Mouse (Mus musculus) kidney, adult 2 months (tissue): ENCODE measurements around the gene Tmem178b. TPM values are rescaled to one million over a fixed set of nuclear protein-coding genes. Genes with fewer than 3 reads are reported as not detected.

ENCODE experiments used
- DNase-seq: peaks from one replicate; pipeline ENCODE4 v3.0.0; 2021
- H3K27ac ChIP-seq: fragments of 200-500 bp; 2 replicates; pipeline ENCODE4 v1.5.1; 2012; ENCODE audit warnings: low read depth, low read length, control low read depth, inconsistent platforms; ENCODE audit not compliant: insufficient read depth
- H3K27me3 ChIP-seq: fragments of 200-500 bp; replicated peaks from 2 replicates; pipeline ENCODE4 v1.6.1; 2012; ENCODE audit warnings: mild to moderate bottlenecking, moderate library complexity, low read length, inconsistent platforms; ENCODE audit not compliant: control insufficient read depth, insufficient read depth
- H3K36me3 ChIP-seq: fragments of 200-500 bp; 2 replicates; pipeline ENCODE4 v1.6.1; 2012; ENCODE audit warnings: mild to moderate bottlenecking, moderate library complexity, low read length, inconsistent platforms; ENCODE audit not compliant: control insufficient read depth, insufficient read depth
- H3K4me1 ChIP-seq: fragments of 200-500 bp; 2 replicates; pipeline ENCODE4 v1.6.1; 2011; ENCODE audit warnings: low read length; ENCODE audit not compliant: control insufficient read depth, insufficient read depth
- H3K4me3 ChIP-seq: fragments of 200-500 bp; 2 replicates; pipeline ENCODE4 v1.5.1; 2011; ENCODE audit warnings: mild to moderate bottlenecking, low read depth, low read length, control low read depth; ENCODE audit not compliant: insufficient read depth
- CTCF ChIP-seq: fragments of 200-500 bp; conservative IDR thresholded peaks from 2 replicates; pipeline ENCODE4 v1.5.1; 2011; ENCODE audit warnings: low read depth, mild to moderate bottlenecking, control low read depth, low read length, moderate library complexity, mixed read lengths; ENCODE audit not compliant: insufficient read depth, insufficient read length
- POLR2A ChIP-seq: fragments of 200-500 bp; IDR thresholded peaks from one replicate; pipeline ENCODE4 v1.6.1; 2011; ENCODE audit warnings: low read depth, low read length, control low read depth
- WGBS: fragments of 180-500 bp; shearing (Covaris S2); methylation state at CpG from one replicate; pipeline ENCODE4 v1.1.7; 2018; 5-methylcytosine and 5-hydroxymethylcytosine counted together
- polyA plus RNA-seq: library from polyadenylated mRNA; depleted of rRNA; stranded (reverse); fragments of >200 nt; gene quantifications from 2 replicates; pipeline ENCODE4 v1.2.3, GENCODE M21; 2012

Tmem178b gene
- polyA plus RNA-seq, 1 experiment: 1.3 TPM

DNA sequence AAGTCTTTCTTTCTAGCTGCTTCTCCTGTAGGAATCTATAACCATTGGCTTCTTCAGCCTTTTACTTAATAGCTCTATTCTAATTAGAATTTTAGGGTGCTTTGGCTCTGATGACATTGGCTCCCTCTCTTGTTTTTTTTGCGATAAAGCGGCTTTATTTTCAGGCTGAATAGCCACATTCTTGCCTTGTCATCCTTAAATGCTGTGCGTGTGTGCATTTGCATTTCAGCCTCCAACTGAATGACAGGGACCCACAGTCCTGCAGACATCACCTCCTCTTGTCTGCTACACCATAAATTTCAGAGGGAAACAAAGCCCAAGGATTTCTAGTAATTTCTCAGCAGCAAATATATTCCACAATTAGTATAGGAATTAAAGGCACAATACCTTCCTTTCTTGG lies 23.4 kb downstream of the Tmem178b start:
- DNase-seq: no peak
- Histone ChIP-seq H3K4me3 (no peak overlapping the region), H3K4me1 (no peaks in the 10 kb centered on the region), H3K36me3 (no peaks in the 10 kb centered on the region), H3K27me3 (no peaks in the 10 kb centered on the region), H3K27ac (no peak overlapping the region)
- WGBS: 71% methylated on average over 3 of the region's 3 CpGs
- no peak for TF ChIP-seq CTCF
- TF ChIP-seq POLR2A: no peak

DNA sequence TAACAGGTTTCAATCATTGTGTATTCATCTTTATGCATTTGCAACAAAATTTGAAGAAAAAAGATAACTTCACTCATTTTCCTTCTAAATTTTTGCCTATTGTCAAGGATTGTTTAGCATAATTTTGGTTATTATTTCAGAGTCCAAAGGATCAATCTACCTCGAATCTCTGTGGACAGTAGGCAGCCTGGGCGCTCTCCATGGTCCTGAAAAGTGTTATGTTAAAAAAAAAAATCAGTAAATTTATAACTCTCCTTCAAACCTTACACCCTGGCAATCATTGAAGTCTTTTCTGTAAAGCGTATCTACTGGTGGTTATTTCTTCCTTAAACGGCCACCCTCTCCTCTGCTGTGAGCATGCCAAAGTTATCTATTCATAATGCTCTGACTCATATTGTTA lies 26.2 kb downstream of the Tmem178b start:
- H3K36me3 ChIP-seq: no peaks in the 10 kb centered on the region
- no peaks in the 10 kb centered on the region for H3K4me1 ChIP-seq
- 32% methylated on average over 4 of the region's 4 CpGs for WGBS
- DNase-seq: peak; percentile 28
- no peak overlapping the region for H3K27ac ChIP-seq
- no peaks in the 10 kb centered on the region for H3K27me3 ChIP-seq
- H3K4me3 ChIP-seq: no peak overlapping the region
- TF ChIP-seq POLR2A (no peak), CTCF (no peak)

DNA sequence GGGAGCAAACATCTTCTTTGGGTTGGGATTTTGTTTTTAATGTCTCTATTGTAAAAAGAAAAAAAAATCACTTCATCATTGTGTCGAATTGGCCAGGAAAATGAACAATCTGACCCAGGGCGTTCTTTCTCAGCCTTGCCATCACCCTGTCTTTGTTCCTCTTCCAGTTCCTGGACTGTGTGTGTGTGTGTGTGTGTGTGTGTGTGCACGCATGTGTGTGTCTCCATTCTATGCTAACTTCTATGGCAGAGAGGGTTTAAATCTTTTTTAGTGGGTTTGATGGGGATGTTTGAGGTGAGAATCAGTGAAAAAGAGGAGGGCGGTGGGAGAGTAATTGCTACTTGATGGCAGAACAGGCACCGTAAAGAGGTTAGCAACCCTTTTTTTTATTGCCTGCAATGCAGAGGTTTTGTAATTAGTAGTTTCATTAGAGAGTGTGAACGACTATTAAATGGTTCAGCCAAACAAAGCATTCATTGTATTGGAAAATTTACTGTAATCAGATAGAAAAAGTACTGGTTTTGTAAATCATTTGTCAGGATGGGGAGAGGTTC lies 30.2 kb downstream of the Tmem178b start:
- Histone ChIP-seq H3K27ac (no peak overlapping the region), H3K27me3 (no peaks in the 10 kb centered on the region), H3K4me1 (no peaks in the 10 kb centered on the region), H3K36me3 (no peaks in the 10 kb centered on the region), H3K4me3 (no peak overlapping the region)
- no peak for TF ChIP-seq CTCF
- no peak for TF ChIP-seq POLR2A
- DNase-seq: no peak
- WGBS: 30% methylated on average over 6 of the region's 6 CpGs

DNA sequence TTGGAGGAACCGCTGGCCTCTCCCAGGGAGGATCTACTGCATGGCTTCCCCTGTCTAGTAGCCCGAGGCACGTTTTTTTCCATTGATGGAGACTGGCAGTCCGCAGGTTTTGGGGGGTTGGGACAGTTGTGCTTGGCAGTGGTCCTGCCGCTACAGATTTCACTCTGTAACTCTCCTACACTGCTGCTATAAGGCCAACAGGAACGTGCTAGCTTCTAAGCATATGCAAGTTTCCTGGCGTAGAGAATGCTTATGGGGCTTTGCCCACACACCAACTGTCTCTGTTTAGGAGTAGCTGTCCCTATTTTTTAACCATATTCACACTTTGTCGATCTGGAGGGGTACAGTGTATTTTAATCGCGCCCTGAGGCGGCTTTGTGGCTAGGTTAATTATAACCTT lies 30.8 kb downstream of the Tmem178b start:
- TF ChIP-seq POLR2A: no peak
- no peak for TF ChIP-seq CTCF

DNA sequence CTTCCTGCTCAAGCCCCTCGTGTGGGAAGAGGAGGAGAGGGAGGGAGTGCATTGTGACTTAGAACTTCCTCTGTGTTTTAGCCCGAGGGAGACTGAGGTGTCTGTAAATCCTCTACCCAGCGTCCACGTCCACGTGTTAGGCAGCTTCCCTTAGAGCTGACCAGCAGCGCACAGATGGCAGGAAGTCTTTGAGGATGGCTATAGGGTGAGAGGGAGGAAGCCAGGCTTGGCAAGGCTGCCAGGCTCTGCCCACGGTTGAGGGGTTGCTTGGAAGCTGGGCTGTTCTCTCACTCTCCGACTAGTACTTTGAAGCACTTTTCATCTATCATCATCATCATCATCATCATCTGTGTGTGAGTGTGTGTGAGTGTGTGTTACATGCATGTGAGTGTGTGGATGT lies 41.9 kb downstream of the Tmem178b start:
- H3K4me3 ChIP-seq: no peak overlapping the region
- no peak overlapping the region for H3K27ac ChIP-seq
- H3K36me3 ChIP-seq: no peaks in the 10 kb centered on the region
- WGBS: 27% methylated on average over 8 of the region's 8 CpGs
- DNase-seq: no peak
- H3K4me1 ChIP-seq: no peaks in the 10 kb centered on the region
- no peaks in the 10 kb centered on the region for H3K27me3 ChIP-seq
- no peak for TF ChIP-seq CTCF
- TF ChIP-seq POLR2A: no peak

More for the DNA sequence above, 30.8 kb downstream of the Tmem178b start:
- H3K4me1 ChIP-seq: no peaks in the 10 kb centered on the region
- no peak overlapping the region for H3K27ac ChIP-seq
- no peaks in the 10 kb centered on the region for H3K36me3 ChIP-seq
- H3K4me3 ChIP-seq: no peak overlapping the region
- 47% methylated on average over 11 of the region's 11 CpGs for WGBS
- DNase-seq: no peak
- H3K27me3 ChIP-seq: no peaks in the 10 kb centered on the region

DNA sequence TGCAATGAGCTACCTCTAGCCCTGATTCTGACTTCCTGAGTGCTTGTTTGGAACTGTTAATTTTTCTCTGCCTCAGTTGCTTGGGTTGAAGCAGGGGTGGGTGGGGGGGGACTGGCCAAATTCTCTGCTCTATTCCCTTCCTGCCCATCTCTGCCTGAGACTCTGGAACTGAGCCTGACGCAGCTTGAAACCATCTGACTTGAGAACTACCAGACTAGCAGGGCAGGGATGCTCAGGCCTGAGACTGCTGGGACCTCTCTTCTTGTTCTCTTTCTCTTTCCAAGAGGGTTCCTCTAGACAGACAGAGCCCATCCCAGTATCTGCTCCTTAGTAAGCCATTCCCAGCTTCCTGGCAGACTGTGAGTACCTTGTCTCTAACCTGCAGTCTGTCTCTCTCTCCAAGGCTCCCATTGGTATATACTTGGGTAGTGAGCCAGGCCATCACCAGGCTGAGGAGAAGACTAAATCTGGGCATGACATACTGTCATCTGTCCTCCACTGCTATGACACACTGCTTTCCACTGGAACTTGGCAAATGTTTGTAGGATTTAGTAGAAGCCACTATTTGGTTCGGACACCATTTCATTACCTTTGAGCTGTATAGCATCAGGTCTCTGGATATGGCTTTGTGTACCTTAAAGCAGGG lies 42.7 kb downstream of the Tmem178b start:
- no peak for DNase-seq
- H3K27ac ChIP-seq: no peak overlapping the region
- WGBS: 91% methylated on average over 2 of the region's 2 CpGs
- no peak overlapping the region for H3K4me3 ChIP-seq
- TF ChIP-seq CTCF (no peak), POLR2A (no peak)
- no peaks in the 10 kb centered on the region for H3K4me1 ChIP-seq
- H3K36me3 ChIP-seq: no peaks in the 10 kb centered on the region
- no peaks in the 10 kb centered on the region for H3K27me3 ChIP-seq

DNA sequence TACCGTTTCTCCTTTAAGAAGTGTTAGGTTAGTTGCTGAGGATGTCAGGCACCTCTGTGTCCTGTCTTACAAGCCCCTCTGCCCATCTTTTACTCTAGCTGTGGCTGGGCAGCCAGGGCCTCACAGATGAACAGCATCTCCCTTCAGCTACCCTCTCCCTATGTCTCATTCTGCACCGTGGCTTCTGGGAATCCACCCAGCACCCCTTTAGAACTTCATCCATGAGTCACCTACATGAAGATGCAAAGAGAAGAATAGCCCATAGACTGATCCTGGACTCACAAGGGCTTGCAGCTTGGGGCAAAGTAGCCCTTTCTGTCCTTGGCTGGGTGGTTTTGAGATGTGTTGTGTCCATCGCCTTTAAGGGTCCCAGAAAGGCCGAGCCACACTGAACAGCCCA lies 43.4 kb downstream of the Tmem178b start:
- no peak for DNase-seq
- Histone ChIP-seq H3K4me1 (no peaks in the 10 kb centered on the region), H3K4me3 (no peak overlapping the region), H3K27me3 (no peaks in the 10 kb centered on the region), H3K36me3 (no peaks in the 10 kb centered on the region), H3K27ac (no peak overlapping the region)
- 87% methylated on average over 4 of the region's 4 CpGs for WGBS
- TF ChIP-seq CTCF (no peak), POLR2A (no peak)
